Mouse (Mus musculus) embryo, embryonic 10 days (tissue): ENCODE results near the gene Rcn2.

ENCODE experiments used
- DNase-seq: peaks from one replicate; pipeline ENCODE4 v3.0.0-alpha.2; 2015; ENCODE audit warnings: low spot score

Rcn2 gene

DNA sequence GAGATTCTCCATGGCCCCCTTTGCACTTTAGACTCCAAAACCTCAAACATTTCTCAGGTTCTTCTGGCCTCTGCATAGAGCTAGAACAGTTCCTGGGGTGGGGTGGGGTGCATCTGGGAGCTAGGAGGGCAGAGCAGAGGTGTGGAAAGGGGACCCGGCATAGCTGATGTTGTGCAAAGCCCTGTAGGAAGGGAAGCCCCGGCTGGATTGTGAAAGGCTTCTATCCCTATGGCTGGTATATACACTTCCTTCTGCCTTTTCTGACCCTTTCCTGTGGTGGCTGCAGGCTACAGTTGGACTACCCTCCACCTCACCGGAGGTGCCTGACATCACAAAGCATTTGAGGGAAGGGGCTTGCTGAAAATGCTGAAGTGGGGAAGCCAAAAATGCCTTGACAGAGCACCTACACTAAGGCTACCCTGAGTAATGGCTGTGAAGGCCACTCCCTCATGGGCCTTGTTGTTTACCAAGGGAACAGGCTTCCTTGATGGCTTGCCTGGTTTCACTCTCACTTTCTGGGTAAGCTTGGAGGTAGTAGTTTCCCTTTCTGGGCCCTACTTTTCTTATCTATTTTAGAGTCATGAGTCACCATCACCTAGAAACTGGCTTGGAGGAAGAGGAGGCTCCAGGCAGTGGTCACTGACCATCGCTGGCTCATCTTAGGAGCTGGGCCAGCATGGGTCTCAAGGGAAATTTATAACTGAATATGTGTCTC lies 56.1 kb downstream of the Rcn2 start:
- DNase-seq, result no peak

DNA sequence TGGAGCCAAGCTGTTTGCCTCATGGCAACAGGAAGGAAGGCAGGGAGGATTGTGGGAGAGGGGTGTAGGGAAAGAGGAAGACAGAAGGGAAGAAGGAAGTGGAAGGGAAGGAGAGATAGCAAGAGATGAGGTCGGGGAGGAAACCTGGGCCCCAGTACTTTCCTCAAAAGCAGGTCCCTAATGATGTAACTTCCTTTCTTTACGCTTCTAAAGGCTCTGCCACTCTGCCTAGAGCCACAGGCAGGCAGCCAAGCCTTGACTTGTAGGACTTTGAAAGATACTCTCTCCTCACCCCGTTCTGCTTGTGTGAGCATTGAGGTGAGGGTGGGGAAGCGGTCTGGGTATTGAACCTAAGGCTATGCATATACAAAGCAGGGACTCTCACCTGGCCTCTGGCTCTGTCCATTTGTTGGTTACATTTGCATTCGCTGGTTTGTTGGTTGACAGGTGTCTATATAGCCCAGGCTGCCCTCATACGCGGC lies 58.4 kb downstream of the Rcn2 start:
- DNase-seq, result no peak

DNA sequence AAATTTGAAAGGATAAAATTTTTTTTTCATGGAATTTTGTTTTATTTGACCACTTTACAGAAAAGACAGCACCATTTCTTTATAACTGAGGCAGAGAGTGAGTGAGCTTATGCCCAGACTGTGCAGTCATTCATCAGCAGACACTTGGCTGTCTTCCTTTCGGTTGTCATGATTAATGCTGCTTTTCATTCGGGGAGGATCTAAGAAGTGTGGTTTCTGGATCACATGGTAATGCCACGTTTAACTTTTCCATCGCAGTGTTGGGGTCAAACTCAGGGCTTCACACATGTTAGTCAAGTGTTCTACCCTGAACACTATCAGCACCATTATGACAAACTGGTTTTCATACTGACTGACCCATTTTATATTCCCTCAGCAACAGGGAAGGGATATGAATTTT lies 59.4 kb downstream of the Rcn2 start:
- no peak for DNase-seq

DNA sequence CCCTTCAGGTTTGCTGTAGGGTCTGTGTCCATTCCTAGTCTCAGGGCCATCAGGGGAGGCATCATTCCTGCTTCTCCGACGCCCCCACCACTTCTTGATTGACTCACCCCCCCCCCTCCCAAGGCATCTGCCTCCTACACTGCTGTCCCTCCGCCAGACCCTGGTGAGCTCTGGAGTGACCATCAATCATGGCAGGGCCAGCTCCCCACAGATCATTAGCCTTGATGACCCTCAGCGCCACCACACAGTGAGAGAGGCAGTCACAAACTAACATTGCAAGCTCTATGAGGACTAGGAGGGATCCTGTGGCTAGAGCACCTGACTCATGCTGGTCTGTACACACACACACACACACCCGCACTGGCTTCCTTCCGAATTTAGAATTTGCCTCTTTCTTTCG lies 63.3 kb downstream of the Rcn2 start:
- DNase-seq, result peak; percentile 48

- no peak for DNase-seq
These were observed 64.8 kb downstream of the Rcn2 start for GRCm38 (mm10) chr9:56106274-56107072.

DNA sequence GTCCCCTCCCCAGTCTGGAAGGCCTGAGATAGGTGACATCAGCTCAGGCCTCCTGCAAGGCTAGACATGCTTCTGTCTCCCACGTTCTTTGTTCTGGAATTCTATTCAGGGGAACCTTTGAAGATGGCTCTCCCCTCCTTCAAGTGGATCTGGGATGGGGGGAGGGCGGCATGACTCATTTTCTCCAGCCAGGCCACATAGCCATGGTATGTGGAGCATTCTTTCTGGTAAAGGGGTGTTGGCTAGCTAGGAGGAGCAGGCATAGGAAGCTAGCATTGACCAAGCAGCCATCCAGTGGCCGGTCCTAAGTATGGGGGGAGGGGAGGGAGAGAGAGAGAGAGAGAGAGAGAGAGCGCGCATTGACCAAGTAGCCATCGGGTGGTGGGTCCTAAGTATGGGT lies 65.9 kb downstream of the Rcn2 start:
- no peak for DNase-seq

DNA sequence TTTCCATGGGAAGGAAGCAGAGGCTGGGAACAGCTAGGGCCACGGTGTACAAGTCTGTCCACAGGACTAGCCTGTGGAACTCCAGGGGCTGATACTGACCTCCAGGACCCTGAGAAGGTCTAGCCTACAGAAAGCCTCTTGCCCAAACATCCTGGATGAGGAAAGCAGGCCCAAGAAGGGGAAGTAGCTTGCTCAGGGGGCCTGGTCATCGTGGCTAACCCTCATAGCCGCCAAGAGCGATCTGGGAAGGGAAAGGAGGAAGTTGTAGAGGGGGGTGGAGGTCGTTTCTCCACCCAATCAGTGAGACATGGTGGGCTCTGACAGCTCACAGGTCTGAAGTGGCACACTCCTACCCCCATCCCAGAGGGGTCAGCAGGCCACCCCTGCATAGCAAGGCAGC lies 66.5 kb downstream of the Rcn2 start:
- no peak for DNase-seq
